Mouse (Mus musculus): ENCODE results near the gene Mob2. TPM values are rescaled to one million over a fixed set of nuclear protein-coding genes. Genes with fewer than 3 reads are reported as not detected.

The Mob2 gene
- polyA plus RNA-seq, 1 experiment from 2014 or later = 35.2 TPM

- H3K27me3 ChIP-seq = no peaks in the 10 kb centered on the region
- no peak for TF ChIP-seq CTCF (IDR thresholded peaks at IDR 0.05)
- ChIA-PET CTCF (interaction anchor here (0.6 kb wide), 1 partner anchor 17 kb away, joined by 3 read pairs; no protein-coding TSS in a partner anchor), POLR2A (no interaction called here)
- ATAC-seq (no peak), DNase-seq (ENCODE audit: low read depth, low spot score) (no peak)
- in situ Hi-C loops (cut with MboI; ENCODE audit: low pct_unique_long_range_greater_than_20kb) = no loop called here
Observed at GRCm38 (mm10) chr7:141994121-141994520, 66.7 kb downstream of the Mob2 start.

- no peak for TF ChIP-seq CTCF (IDR thresholded peaks at IDR 0.05)
- ChIA-PET CTCF (interaction anchor here (1.4 kb wide), 1 partner anchor 23 kb away, joined by 3 read pairs; no protein-coding TSS in a partner anchor), POLR2A (no interaction called here)
- DNase-seq (ENCODE audit: low read depth, low spot score) = no peak
- ATAC-seq = no peak
- H3K27me3 ChIP-seq = peaks cover 3% of the 10 kb centered on the region
- in situ Hi-C loops (cut with MboI; ENCODE audit: low pct_unique_long_range_greater_than_20kb) = no loop called here
Observed at GRCm38 (mm10) chr7:141991183-141991582, 69.7 kb downstream of the Mob2 start.

- no peak for TF ChIP-seq CTCF (IDR thresholded peaks at IDR 0.05)
- CTCF ChIA-PET = no interaction called here
- peaks cover 3% of the 10 kb centered on the region for H3K27me3 ChIP-seq
- ATAC-seq = no peak
- in situ Hi-C loops (cut with MboI; ENCODE audit: low pct_unique_long_range_greater_than_20kb) = no loop called here
- POLR2A ChIA-PET = no interaction called here
- DNase-seq (ENCODE audit: low read depth, low spot score) = no peak
Observed at GRCm38 (mm10) chr7:141988314-141988806, 72.5 kb downstream of the Mob2 start.

- ATAC-seq (no peak), DNase-seq (ENCODE audit: low read depth, low spot score) (no peak)
- POLR2A ChIA-PET = no interaction called here
- no peaks in the 10 kb centered on the region for H3K27me3 ChIP-seq
- CTCF ChIA-PET = no interaction called here
- no peak for TF ChIP-seq CTCF (IDR thresholded peaks at IDR 0.05)
- in situ Hi-C loops (cut with MboI; ENCODE audit: low pct_unique_long_range_greater_than_20kb) = no loop called here
Observed at GRCm38 (mm10) chr7:141981237-141981636, 79.6 kb downstream of the Mob2 start.

- CTCF ChIA-PET = no interaction called here
- in situ Hi-C loops (cut with MboI; ENCODE audit: low pct_unique_long_range_greater_than_20kb) = no loop called here
- TF ChIP-seq CTCF (IDR thresholded peaks at IDR 0.05) = no peak
- H3K27me3 ChIP-seq = no peaks in the 10 kb centered on the region
- ATAC-seq (no peak), DNase-seq (ENCODE audit: low read depth, low spot score) (no peak)
- POLR2A ChIA-PET = no interaction called here
Observed at GRCm38 (mm10) chr7:141979247-141979646, 81.6 kb downstream of the Mob2 start.

GRCm38 (mm10) chr7:141978003-141978402 lies 82.9 kb downstream of the Mob2 start:
- in situ Hi-C loops (cut with MboI; ENCODE audit: low pct_unique_long_range_greater_than_20kb) = no loop called here
- ChIA-PET CTCF (no interaction called here), POLR2A (no interaction called here)
- ATAC-seq (no peak), DNase-seq (ENCODE audit: low read depth, low spot score) (no peak)
- no peaks in the 10 kb centered on the region for H3K27me3 ChIP-seq
- no peak for TF ChIP-seq CTCF (IDR thresholded peaks at IDR 0.05)

- in situ Hi-C loops (cut with MboI; ENCODE audit: low pct_unique_long_range_greater_than_20kb) = no loop called here
- ATAC-seq (peak; percentile 40), DNase-seq (ENCODE audit: low read depth, low spot score) (no peak)
- ChIA-PET CTCF (no interaction called here), POLR2A (no interaction called here)
- no peak for TF ChIP-seq CTCF (IDR thresholded peaks at IDR 0.05)
- no peaks in the 10 kb centered on the region for H3K27me3 ChIP-seq
Observed at GRCm38 (mm10) chr7:141972831-141973619, 87.8 kb downstream of the Mob2 start.

- DNase-seq (ENCODE audit: low read depth, low spot score) (no peak), ATAC-seq (no peak)
- no peak for TF ChIP-seq CTCF (IDR thresholded peaks at IDR 0.05)
- CTCF ChIA-PET = no interaction called here
- POLR2A ChIA-PET = no interaction called here
- in situ Hi-C loops (cut with MboI; ENCODE audit: low pct_unique_long_range_greater_than_20kb) = no loop called here
- H3K27me3 ChIP-seq = peaks cover 10% of the 10 kb centered on the region
Observed at GRCm38 (mm10) chr7:141966281-141966680, 94.6 kb downstream of the Mob2 start.

- peaks cover 7% of the 10 kb centered on the region for H3K27me3 ChIP-seq
Observed at GRCm38 (mm10) chr7:141962521-141962920, 98.3 kb downstream of the Mob2 start.

GRCm38 (mm10) chr7:141961491-141961890 lies 99.4 kb downstream of the Mob2 start:
- no peak for ATAC-seq
- CTCF ChIA-PET = no interaction called here
- in situ Hi-C loops (cut with MboI; ENCODE audit: low pct_unique_long_range_greater_than_20kb) = no loop called here
- no peak for TF ChIP-seq CTCF (IDR thresholded peaks at IDR 0.05)
- POLR2A ChIA-PET = no interaction called here
- DNase-seq (ENCODE audit: low read depth, low spot score) = no peak
- H3K27me3 ChIP-seq = peaks cover 7% of the 10 kb centered on the region

More at GRCm38 (mm10) chr7:141962521-141962920, 98.3 kb downstream of the Mob2 start:
- in situ Hi-C loops (cut with MboI; ENCODE audit: low pct_unique_long_range_greater_than_20kb) = no loop called here
- DNase-seq (ENCODE audit: low read depth, low spot score) (no peak), ATAC-seq (no peak)
- no peak for TF ChIP-seq CTCF (IDR thresholded peaks at IDR 0.05)
- CTCF ChIA-PET = no interaction called here
- POLR2A ChIA-PET = no interaction called here

GRCm38 (mm10) chr7:141960926-141961325 lies 99.9 kb downstream of the Mob2 start:
- peaks cover 7% of the 10 kb centered on the region for H3K27me3 ChIP-seq
- ChIA-PET POLR2A (no interaction called here), CTCF (no interaction called here)
- in situ Hi-C loops (cut with MboI; ENCODE audit: low pct_unique_long_range_greater_than_20kb) = no loop called here
- DNase-seq (ENCODE audit: low read depth, low spot score) (no peak), ATAC-seq (no peak)
- no peak for TF ChIP-seq CTCF (IDR thresholded peaks at IDR 0.05)

GRCm38 (mm10) chr7:141959133-141959532 lies 101.7 kb downstream of the Mob2 start:
- ATAC-seq = no peak
- in situ Hi-C loops (cut with MboI; ENCODE audit: low pct_unique_long_range_greater_than_20kb) = no loop called here
- TF ChIP-seq CTCF (IDR thresholded peaks at IDR 0.05) = no peak
- peak; percentile 13 for DNase-seq (ENCODE audit: low read depth, low spot score)
- H3K27me3 ChIP-seq = peaks cover 14% of the 10 kb centered on the region
- ChIA-PET POLR2A (no interaction called here), CTCF (no interaction called here)

Other genes starting within 250 kb of the Mob2 start
- not detected for gene Muc5b, start 222.0 kb downstream of the Mob2 start, polyA plus RNA-seq (2021)
- 48.0 TPM for gene Tollip, start 142.6 kb downstream of the Mob2 start, polyA plus RNA-seq (2021)
- gene Brsk2, start 111.3 kb downstream of the Mob2 start, polyA plus RNA-seq (2021) = 0.04 TPM
- gene Dusp8, start 34.8 kb upstream of the Mob2 start, polyA plus RNA-seq (2021) = 15.2 TPM
- not detected for gene Gm45618, start 59.7 kb upstream of the Mob2 start, polyA plus RNA-seq (2021)
- gene Gm39115, start 75.0 kb upstream of the Mob2 start, polyA plus RNA-seq (2021) = not detected
- gene Gm45337, start 83.5 kb upstream of the Mob2 start, polyA plus RNA-seq (2021) = not detected
- gene Gm29735, start 96.0 kb upstream of the Mob2 start, polyA plus RNA-seq (2021) = not detected
- not detected for gene Gm4553, start 104.7 kb upstream of the Mob2 start, polyA plus RNA-seq (2021)
- not detected for gene Krtap5-2, start 114.9 kb upstream of the Mob2 start, polyA plus RNA-seq (2021)
- not detected for gene Gm10153, start 129.3 kb upstream of the Mob2 start, polyA plus RNA-seq (2021)
- not detected for gene Krtap5-3, start 140.3 kb upstream of the Mob2 start, polyA plus RNA-seq (2021)
- not detected for gene Gm7579, start 150.8 kb upstream of the Mob2 start, polyA plus RNA-seq (2021)
- gene Krtap5-5, start 168.9 kb upstream of the Mob2 start, polyA plus RNA-seq (2021) = not detected
- not detected for gene Gm40460, start 180.0 kb upstream of the Mob2 start, polyA plus RNA-seq (2021)
- gene Gm2431, start 197.3 kb upstream of the Mob2 start, polyA plus RNA-seq (2021) = not detected
- gene Gm4559, start 213.3 kb upstream of the Mob2 start, polyA plus RNA-seq (2021) = not detected
- gene Krtap5-1, start 236.1 kb upstream of the Mob2 start, polyA plus RNA-seq (2021) = not detected
- not detected for gene Krtap5-4, start 242.5 kb upstream of the Mob2 start, polyA plus RNA-seq (2021)